Mouse (Mus musculus) stomach, embryonic 16.5 days (tissue): ENCODE data around the gene Syn2. TPM values are rescaled to one million over a fixed set of nuclear protein-coding genes. Genes with fewer than 3 reads are reported as not detected.

Source experiments
- ATAC-seq: fragments of 200-750 bp; cut with Nextera tagmentation; 2 replicates; pipeline ENCODE4 v1.8.0; 2017; ENCODE audit warnings: moderate number of reproducible peaks, moderate TSS enrichment; ENCODE audit not compliant: insufficient read depth, low FRiP score
- H3K27ac ChIP-seq: fragments of 300-500 bp; sonication (generic); 2 replicates; pipeline ENCODE4 v1.5.1; 2014; ENCODE audit warnings: low read length
- H3K27me3 ChIP-seq: fragments of 300-500 bp; sonication (generic); 2 replicates; pipeline ENCODE4 v1.6.1; 2014; ENCODE audit warnings: low read length, control low read depth, mixed read lengths; ENCODE audit not compliant: control insufficient read depth, insufficient read depth
- H3K36me3 ChIP-seq: fragments of 300-500 bp; sonication (generic); 2 replicates; pipeline ENCODE4 v1.6.1; 2014; ENCODE audit warnings: low read length; ENCODE audit not compliant: control insufficient read depth, insufficient read depth
- H3K4me1 ChIP-seq: fragments of 300-500 bp; sonication (generic); 2 replicates; pipeline ENCODE4 v1.6.1; 2014; ENCODE audit warnings: low read length, control low read depth, mixed read lengths; ENCODE audit not compliant: control insufficient read depth, insufficient read depth
- H3K4me2 ChIP-seq: fragments of 300-500 bp; sonication (generic); 2 replicates; pipeline ENCODE4 v1.6.1; 2014; ENCODE audit warnings: low read depth, low read length, mixed read lengths
- H3K4me3 ChIP-seq: fragments of 300-500 bp; sonication (generic); replicated peaks from 2 replicates; pipeline ENCODE4 v1.5.1; 2014; ENCODE audit warnings: mild to moderate bottlenecking, low read length
- H3K9ac ChIP-seq: fragments of 300-500 bp; sonication (generic); 2 replicates; pipeline ENCODE4 v1.6.1; 2014; ENCODE audit warnings: low read length
- H3K9me3 ChIP-seq: fragments of 300-500 bp; sonication (generic); replicated peaks from 2 replicates; pipeline ENCODE4 v1.6.1; 2016; ENCODE audit warnings: low read length, control low read depth; ENCODE audit not compliant: control insufficient read depth
- WGBS: fragments of 180-500 bp; shearing (Covaris S2); extraction: QIAGEN DNeasy Blood & Tissue Kit; methylation state at CpG from one replicate; pipeline ENCODE4 v1.1.7; 2014; 5-methylcytosine and 5-hydroxymethylcytosine counted together
- polyA plus RNA-seq: library from polyadenylated mRNA; unstranded; fragments of >200 nt; fragmentation: Nextera tagmentation; extraction: Ambion mirVana; gene quantifications from 2 replicates; pipeline ENCODE4 v1.2.1, GENCODE M21; 2015

The Syn2 gene
- polyA plus RNA-seq, 1 experiment from 2014 or later, result 2.2 TPM

DNA sequence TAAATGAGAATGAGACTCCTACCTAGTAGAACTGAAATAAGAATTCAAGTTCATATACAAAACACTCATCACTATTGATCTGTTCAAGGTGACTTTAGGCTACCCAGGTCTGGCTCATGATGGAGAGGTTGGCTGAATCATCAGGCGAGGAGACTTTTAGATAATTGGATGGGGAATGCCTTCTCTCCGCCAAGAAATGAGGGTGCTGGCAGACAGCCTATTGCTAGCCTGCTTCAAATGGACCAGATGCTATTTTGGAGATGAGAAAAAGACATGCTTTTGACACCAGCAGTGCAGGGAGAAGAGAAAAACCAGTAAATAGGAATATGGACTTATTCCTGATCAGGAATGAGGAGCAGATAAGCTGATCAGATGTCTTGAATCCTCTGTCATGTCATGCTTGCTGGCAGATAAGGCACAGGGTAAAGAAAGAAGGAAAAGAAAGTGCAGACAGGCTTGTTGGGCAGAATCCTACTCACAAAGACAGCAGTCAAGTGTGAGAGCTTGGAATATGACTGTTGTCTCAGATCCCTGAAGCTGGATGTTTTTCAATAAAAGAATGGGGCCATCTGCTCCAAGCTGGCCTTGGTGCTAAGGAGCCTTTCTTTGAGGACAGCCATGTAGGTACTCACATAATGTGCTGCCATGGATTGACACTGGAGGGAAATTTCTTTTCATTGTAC lies 9.9 kb upstream of the Syn2 start:
- Histone ChIP-seq H3K36me3 (no peaks in the 10 kb centered on the region), H3K4me3 (no peak overlapping the region), H3K27ac (no peak overlapping the region), H3K9me3 (no peaks in the 10 kb centered on the region), H3K4me1 (no peaks in the 10 kb centered on the region), H3K9ac (no peak overlapping the region), H3K27me3 (no peaks in the 10 kb centered on the region), H3K4me2 (no peak overlapping the region)
- ATAC-seq, result no peak
- WGBS, result 55% methylated on average over 2 of the region's 2 CpGs

DNA sequence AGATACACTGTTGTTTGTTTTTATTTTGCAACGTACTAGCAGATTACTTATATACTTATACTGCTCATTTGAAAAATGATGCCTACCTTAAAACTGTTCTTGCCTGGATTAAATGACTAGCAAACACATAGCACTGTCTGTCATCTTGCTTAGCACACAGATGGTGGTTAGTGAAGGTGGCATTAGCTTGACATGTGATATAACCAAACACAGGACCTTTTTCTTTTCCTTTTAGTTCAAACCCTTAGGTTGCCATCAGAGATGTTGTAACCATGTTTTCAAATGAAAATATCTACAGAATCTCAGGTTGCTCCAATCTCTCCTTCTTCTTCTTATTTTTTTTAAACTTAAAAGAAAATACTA lies 9.4 kb upstream of the Syn2 start:
- Histone ChIP-seq H3K9me3 (no peaks in the 10 kb centered on the region), H3K27ac (no peak overlapping the region), H3K36me3 (no peaks in the 10 kb centered on the region), H3K4me3 (no peak overlapping the region), H3K4me1 (no peaks in the 10 kb centered on the region), H3K4me2 (no peak overlapping the region), H3K9ac (no peak overlapping the region), H3K27me3 (no peaks in the 10 kb centered on the region)
- WGBS, result 86% methylated on average over 1 of the region's 1 CpGs
- no peak for ATAC-seq

DNA sequence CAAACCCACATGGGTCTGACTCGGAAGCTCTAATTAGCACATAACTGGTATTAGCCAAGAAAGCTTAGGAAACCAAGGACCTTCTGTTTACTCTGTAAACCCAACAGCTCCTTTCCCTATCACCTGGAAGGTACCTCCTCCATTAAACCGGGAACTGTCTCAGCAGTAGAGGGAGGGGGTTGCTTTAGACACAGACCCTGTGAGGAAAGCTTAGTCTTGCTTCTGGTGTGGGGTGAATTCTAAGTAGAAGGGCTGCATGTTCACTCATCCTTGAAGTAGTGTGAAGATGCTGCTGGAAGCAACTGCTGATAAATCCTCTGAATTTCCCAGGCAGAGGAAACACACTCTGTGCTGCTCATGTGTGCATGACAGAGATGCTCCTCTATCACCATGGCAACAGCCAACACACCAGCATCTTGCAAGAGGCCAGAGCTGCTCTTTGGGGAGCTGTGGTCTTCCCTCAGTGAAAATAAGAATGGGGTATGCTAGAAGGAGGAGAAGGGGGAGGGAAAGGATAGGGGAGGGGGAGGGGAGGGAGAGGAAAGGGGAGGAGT lies 8.4 kb upstream of the Syn2 start:
- ATAC-seq, result no peak
- Histone ChIP-seq H3K4me3 (no peak overlapping the region), H3K27ac (no peak overlapping the region), H3K4me1 (no peaks in the 10 kb centered on the region), H3K36me3 (no peaks in the 10 kb centered on the region), H3K9ac (no peak overlapping the region), H3K9me3 (no peaks in the 10 kb centered on the region), H3K27me3 (no peaks in the 10 kb centered on the region), H3K4me2 (no peak overlapping the region)
- 34% methylated on average over 2 of the region's 2 CpGs for WGBS

DNA sequence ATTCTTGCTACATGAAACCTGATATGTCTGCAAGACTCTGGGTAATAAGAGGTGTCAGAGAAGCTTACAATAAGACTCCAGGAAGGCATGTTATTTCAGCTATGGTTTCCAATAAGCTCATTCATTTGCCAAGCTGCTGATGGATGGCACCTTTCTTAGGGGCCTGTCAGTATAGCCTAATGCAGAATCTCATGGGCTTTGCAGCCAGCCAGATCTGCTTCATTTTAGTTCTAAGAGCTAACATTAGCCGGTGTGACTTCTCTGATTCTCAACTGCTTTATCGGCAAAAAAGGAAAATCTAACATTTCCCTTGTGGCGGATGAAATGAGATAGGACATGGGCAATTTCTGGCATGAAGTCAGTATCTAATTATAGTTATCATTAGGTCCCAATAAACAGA lies 7.9 kb upstream of the Syn2 start:
- WGBS, result 55% methylated on average over 3 of the region's 3 CpGs
- no peak overlapping the region for H3K9ac ChIP-seq
- no peak overlapping the region for H3K4me3 ChIP-seq
- no peaks in the 10 kb centered on the region for H3K36me3 ChIP-seq
- no peaks in the 10 kb centered on the region for H3K27me3 ChIP-seq
- no peak overlapping the region for H3K4me2 ChIP-seq
- no peaks in the 10 kb centered on the region for H3K4me1 ChIP-seq
- no peaks in the 10 kb centered on the region for H3K9me3 ChIP-seq
- ATAC-seq, result no peak
- no peak overlapping the region for H3K27ac ChIP-seq

DNA sequence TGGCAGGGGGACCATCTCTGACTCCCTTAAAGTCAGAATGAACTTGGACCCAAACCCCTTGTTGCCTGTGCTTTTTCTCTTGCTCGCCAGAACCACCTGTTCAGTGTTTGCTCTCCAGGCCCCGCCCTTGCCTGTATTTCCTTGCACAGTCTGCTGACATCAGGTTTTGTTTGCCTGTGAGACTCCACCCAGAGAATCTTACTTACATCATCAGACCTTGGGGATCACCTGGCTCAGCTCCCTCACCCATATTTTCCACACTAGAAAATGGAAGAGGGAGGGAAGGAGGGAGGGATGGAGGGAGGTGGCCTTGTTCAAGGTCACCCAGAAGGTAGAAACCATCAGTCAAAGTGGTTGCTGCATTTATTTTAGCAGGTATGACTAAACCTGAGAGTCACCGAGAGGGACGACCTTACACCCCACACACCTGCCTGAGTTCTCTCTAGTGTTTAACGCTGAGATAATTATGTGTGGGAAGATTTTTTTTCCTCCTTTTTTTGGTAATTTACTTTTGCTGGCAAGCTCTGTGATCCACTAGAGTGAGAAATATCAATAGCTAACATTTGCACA lies 7.4 kb upstream of the Syn2 start:
- WGBS, result 49% methylated on average over 5 of the region's 5 CpGs
- H3K9me3 ChIP-seq, result no peaks in the 10 kb centered on the region
- H3K4me1 ChIP-seq, result no peaks in the 10 kb centered on the region
- no peaks in the 10 kb centered on the region for H3K36me3 ChIP-seq
- H3K4me3 ChIP-seq, result no peak overlapping the region
- no peaks in the 10 kb centered on the region for H3K27me3 ChIP-seq
- ATAC-seq, result peak; percentile 47; the same call in 1 of the 2 replicates
- H3K4me2 ChIP-seq, result no peak overlapping the region
- H3K9ac ChIP-seq, result no peak overlapping the region
- no peak overlapping the region for H3K27ac ChIP-seq

DNA sequence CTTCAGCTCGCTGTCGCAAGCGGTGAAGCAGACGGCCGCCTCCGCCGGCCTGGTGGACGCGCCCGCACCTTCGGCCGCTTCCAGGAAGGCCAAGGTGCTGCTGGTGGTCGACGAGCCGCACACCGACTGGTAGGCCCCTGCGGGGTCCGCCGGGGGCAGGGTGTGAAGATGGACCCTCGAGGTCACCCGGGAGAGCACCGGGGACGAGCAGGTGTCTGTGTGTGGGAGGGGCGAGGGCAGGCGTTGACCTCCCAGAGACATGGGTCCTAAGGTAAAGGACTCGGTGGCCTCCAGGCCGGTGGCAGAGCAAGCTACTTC lies 589 bp downstream of the Syn2 start:
- peak; percentile 30; the same call in 1 of the 2 replicates for ATAC-seq
- Histone ChIP-seq H3K27me3 (peaks cover 17% of the 10 kb centered on the region), H3K36me3 (no peaks in the 10 kb centered on the region), H3K9ac (peak overlapping the region; percentile 69), H3K27ac (no peak overlapping the region), H3K4me1 (peaks cover 4% of the 10 kb centered on the region; the same call in 1 of the 2 replicates), H3K9me3 (no peaks in the 10 kb centered on the region), H3K4me2 (peak overlapping the region; percentile 92), H3K4me3 (peak overlapping the region; percentile 63)
- WGBS, result 3% methylated on average over 27 of the region's 27 CpGs

DNA sequence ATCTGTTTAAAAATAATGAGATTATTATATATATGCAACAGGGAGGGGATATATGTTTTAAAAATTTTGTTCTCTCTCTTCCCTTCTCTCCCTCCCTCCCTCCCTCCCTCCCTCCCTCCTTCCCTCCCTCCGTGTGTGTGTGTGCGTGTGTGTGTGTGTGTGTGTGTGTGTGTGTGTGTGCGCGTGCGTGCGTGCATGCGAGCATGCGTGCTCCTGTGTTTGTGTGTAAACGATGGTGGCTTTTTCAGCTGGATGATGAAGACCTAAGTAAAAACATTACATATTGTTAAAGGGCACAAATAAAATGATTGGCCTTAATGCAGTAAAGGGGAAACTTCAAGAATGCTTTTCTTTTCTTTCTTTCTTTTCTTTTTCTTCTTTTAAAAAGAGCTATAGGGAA lies 1.5 kb downstream of the Syn2 start:
- H3K4me3 ChIP-seq, result no peak overlapping the region
- no peak overlapping the region for H3K4me2 ChIP-seq
- no peak overlapping the region for H3K9ac ChIP-seq
- H3K4me1 ChIP-seq, result peaks cover 4% of the 10 kb centered on the region; the same call in 1 of the 2 replicates
- ATAC-seq, result no peak
- no peaks in the 10 kb centered on the region for H3K36me3 ChIP-seq
- no peak overlapping the region for H3K27ac ChIP-seq
- H3K27me3 ChIP-seq, result peaks cover 17% of the 10 kb centered on the region
- 84% methylated on average over 9 of the region's 9 CpGs for WGBS
- no peaks in the 10 kb centered on the region for H3K9me3 ChIP-seq

DNA sequence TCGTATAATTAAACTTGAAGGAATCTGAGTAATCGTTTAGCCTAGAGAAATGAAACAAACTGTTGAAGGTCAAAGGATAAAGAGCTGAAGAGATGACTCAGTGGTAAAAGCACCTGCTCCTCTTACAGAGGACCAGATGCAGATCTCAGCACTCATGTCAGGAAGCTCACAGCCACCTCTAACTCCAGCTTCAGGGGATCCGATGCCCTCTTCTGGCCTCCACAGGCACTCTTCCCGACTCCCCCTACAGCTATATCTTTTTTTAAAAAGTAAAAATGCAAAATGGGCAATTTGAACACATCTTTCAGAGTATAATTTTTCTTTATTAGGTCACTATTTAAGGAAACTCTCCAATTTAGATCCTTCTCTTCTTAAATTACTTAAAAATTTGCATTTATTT lies 6.7 kb downstream of the Syn2 start:
- H3K4me1 ChIP-seq, result no peaks in the 10 kb centered on the region
- no peak overlapping the region for H3K4me3 ChIP-seq
- WGBS, result 46% methylated on average over 4 of the region's 4 CpGs
- H3K9me3 ChIP-seq, result no peaks in the 10 kb centered on the region
- no peak overlapping the region for H3K9ac ChIP-seq
- H3K4me2 ChIP-seq, result no peak overlapping the region
- no peak overlapping the region for H3K27ac ChIP-seq
- H3K27me3 ChIP-seq, result peaks cover 9% of the 10 kb centered on the region
- ATAC-seq, result no peak
- no peaks in the 10 kb centered on the region for H3K36me3 ChIP-seq

DNA sequence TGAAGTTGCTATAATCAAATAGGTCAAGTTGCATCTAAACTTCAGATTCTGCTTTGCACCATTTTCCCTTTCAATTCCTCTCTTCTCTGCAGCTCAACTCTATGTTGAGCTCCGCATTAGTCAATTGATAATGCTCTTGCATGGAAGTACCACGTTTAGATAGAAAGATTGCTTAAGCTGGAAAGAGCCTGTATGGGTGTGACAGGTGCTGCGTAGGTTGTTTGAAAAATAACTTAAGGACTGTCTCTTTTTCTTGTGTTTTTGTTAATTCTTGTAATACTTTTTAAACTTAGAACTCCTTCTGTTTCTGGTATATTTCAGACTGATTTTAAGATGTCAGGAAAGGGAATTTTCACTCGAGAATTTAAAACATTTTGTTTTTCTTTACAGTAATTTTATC lies 26.5 kb downstream of the Syn2 start:
- no peaks in the 10 kb centered on the region for H3K27me3 ChIP-seq
- ATAC-seq, result no peak
- no peaks in the 10 kb centered on the region for H3K4me1 ChIP-seq
- H3K4me3 ChIP-seq, result no peak overlapping the region
- H3K9me3 ChIP-seq, result no peaks in the 10 kb centered on the region
- H3K27ac ChIP-seq, result no peak overlapping the region
- H3K9ac ChIP-seq, result no peak overlapping the region
- H3K36me3 ChIP-seq, result no peaks in the 10 kb centered on the region
- 62% methylated on average over 4 of the region's 4 CpGs for WGBS
- H3K4me2 ChIP-seq, result no peak overlapping the region
